Mouse (Mus musculus) stomach, postnatal 0 days (tissue): ENCODE data around the gene Cftr.

ENCODE experiments used
- CTCF ChIP-seq: IDR thresholded peaks from 2 replicates; pipeline ENCODE4 v1.5.1; 2016; ENCODE audit warnings: antibody characterized with exemption, low read depth, mild to moderate bottlenecking, moderate library complexity
- EP300 ChIP-seq: optimal IDR thresholded peaks from 2 replicates; pipeline ENCODE3; 2016; ENCODE audit warnings: antibody characterized with exemption

- peak; percentile 59 for TF ChIP-seq CTCF
- TF ChIP-seq EP300 = no peak
These were observed 35.2 kb upstream of the Cftr start for GRCm38 (mm10) chr6:18135246-18135645.
